Mouse (Mus musculus) 3134 (cell line): ENCODE data around the gene Pelp1.

ENCODE experiments used
- DNase-seq: peaks from one replicate; pipeline ENCODE4 v3.0.0-alpha.2; 2011; ENCODE audit warnings: low spot score; ENCODE audit not compliant: insufficient read length; ENCODE audit errors: extremely low read depth

Pelp1 gene

GRCm38 (mm10) chr11:70409594-70410296, at the start of gene Pelp1:
Gene Pelp1 (minus strand): TSS chr11:70410031.
- peak; percentile 97 for DNase-seq

GRCm38 (mm10) chr11:70458688-70459600, 49.1 kb upstream of the Pelp1 start, which contains the start of gene Zmynd15:
Gene Zmynd15 (plus strand): TSS chr11:70459433.
- no peak for DNase-seq

GRCm38 (mm10) chr11:70453261-70454044, 43.6 kb upstream of the Pelp1 start:
- no peak for DNase-seq

GRCm38 (mm10) chr11:70451797-70452498, 42.1 kb upstream of the Pelp1 start, which contains the start of gene Med11:
Gene Med11 (plus strand): TSS chr11:70451919.
- DNase-seq: peak; percentile 98

GRCm38 (mm10) chr11:70450926-70451325, 41.1 kb upstream of the Pelp1 start:
- DNase-seq: no peak

GRCm38 (mm10) chr11:70447373-70447772, 37.5 kb upstream of the Pelp1 start:
- DNase-seq: no peak

GRCm38 (mm10) chr11:70446756-70447155, 36.9 kb upstream of the Pelp1 start:
- DNase-seq: no peak

GRCm38 (mm10) chr11:70444667-70445066, 34.8 kb upstream of the Pelp1 start:
- DNase-seq: no peak

- no peak for DNase-seq
Measured at GRCm38 (mm10) chr11:70443964-70444363, 34.1 kb upstream of the Pelp1 start.

- no peak for DNase-seq
Measured at GRCm38 (mm10) chr11:70441882-70442281, 32.1 kb upstream of the Pelp1 start.

- no peak for DNase-seq
Measured at GRCm38 (mm10) chr11:70440637-70441036, 30.8 kb upstream of the Pelp1 start.

- no peak for DNase-seq
Measured at GRCm38 (mm10) chr11:70438728-70439374, 29.0 kb upstream of the Pelp1 start.

- DNase-seq: no peak
Measured at GRCm38 (mm10) chr11:70437426-70437825, 27.6 kb upstream of the Pelp1 start.

- no peak for DNase-seq
Measured at GRCm38 (mm10) chr11:70435476-70435875, 25.6 kb upstream of the Pelp1 start.

- DNase-seq: no peak
Measured at GRCm38 (mm10) chr11:70433951-70434350, 24.1 kb upstream of the Pelp1 start.

- DNase-seq: no peak
Measured at GRCm38 (mm10) chr11:70433569-70433943, 23.7 kb upstream of the Pelp1 start.

GRCm38 (mm10) chr11:70432895-70433568, 23.2 kb upstream of the Pelp1 start:
- no peak for DNase-seq

- peak; percentile 99 for DNase-seq
Measured at GRCm38 (mm10) chr11:70432048-70432894, 22.4 kb upstream of the Pelp1 start, which contains the start of gene Arrb2. Gene Arrb2 (plus strand): TSS chr11:70432635.
